Mouse (Mus musculus) liver, adult 10 weeks (tissue): ENCODE results near the gene Dnah11. TPM values are rescaled to one million over a fixed set of nuclear protein-coding genes. Genes with fewer than 3 reads are reported as not detected.

Source experiments
- polyA plus RNA-seq: library from polyadenylated mRNA; stranded (reverse); fragments of 350-450 nt; fragmentation: Illumina TruSeq; extraction: RNeasy Lipid Tissue Mini Kit (QIAGEN cat#74804); gene quantifications from one replicate; pipeline ENCODE4 v1.2.3, GENCODE M21; 2014; ENCODE audit warnings: low read depth, low replicate concordance

Gene Dnah11
- 0.48 TPM for polyA plus RNA-seq

GRCm38 (mm10) chr12:118198386-118199093, at the start of gene Dnah11:
Dnah11 (minus strand) TSS chr12:118199043.

Other genes starting within 250 kb of the Dnah11 start
- gene Sp4, start 102.4 kb upstream of the Dnah11 start, polyA plus RNA-seq = 6.4 TPM